9 mouse cellular contexts compared by ENCODE assay signal in the genomic region with DNA sequence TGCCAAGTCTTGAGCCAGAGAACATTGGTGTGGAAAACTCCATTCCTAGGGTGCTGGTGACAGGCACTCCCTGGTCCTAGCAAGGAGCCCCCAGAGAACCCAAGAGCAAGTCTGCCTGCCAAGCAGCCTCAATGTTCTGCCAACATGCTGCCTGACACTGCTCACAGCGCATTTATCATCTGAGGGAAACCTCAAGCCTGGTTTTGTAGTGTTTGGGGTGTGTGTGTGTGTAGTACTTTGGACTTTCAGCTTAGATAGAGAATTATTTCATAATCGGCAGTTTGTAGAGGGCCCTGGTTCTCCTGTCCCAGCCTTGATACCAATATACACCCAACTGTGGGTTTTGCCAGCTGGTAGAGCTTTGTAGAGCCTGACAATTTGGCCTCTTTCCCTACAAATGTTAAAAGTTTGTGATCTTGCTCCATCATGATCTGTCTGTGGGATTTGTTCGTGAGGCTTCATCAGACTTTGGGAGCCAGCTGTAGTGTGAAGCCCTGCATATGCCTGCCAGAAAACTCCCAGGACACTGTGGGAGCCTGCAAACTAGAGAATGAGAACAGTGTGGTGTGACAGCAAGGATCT.
DNase-seq lines count a peak whose midpoint lies in the region; ATAC-seq lines count a peak whose summit lies in the region.
"Had no signal": no experiment of that assay in that cellular context is flagged by ENCODE, and none has a peak within 500 bp of the region (broad histone marks: within the 10 kb centered on the region; RNA-seq: fewer than 3 reads in every experiment).

No protein-coding gene starts in this region.

- H3K4me1 ChIP-seq in intestine, embryonic 16.5 days (ENCODE audit: control insufficient read depth, insufficient read depth, low read length), result no peaks in the 10 kb centered on the region
- no peaks in the 10 kb centered on the region; the same call in 1 of the 2 replicates for H3K4me1 ChIP-seq in stomach, embryonic 16.5 days (ENCODE audit: control insufficient read depth, insufficient read depth, low read length)
- no peaks in the 10 kb centered on the region for H3K4me1 ChIP-seq in kidney, embryonic 15.5 days

- DNase-seq in adrenal gland, adult 2 months, result peak; percentile 63
- DNase-seq in adrenal gland, adult 18-20 months (ENCODE audit: low spot score in 2 of 2), result no peak
- DNase-seq in ovary, adult 18-20 months (ENCODE audit: low spot score), result peak; percentile 15
- no peak for DNase-seq in ovary, postnatal 10 days (ENCODE audit: low spot score)
- no peak for DNase-seq in urinary bladder, postnatal 10 days (ENCODE audit: low spot score)

- H3K27ac ChIP-seq in intestine, embryonic 16.5 days (ENCODE audit: low read length), result no peak overlapping the region
- H3K27ac ChIP-seq in stomach, embryonic 16.5 days (ENCODE audit: low read length), result peak overlapping the region; percentile 34; the same call in 1 of the 2 replicates
- H3K27ac ChIP-seq in kidney, embryonic 15.5 days, result no peak overlapping the region
- H3K27ac ChIP-seq: macrophage had no signal

- no peaks in the 10 kb centered on the region for H3K27me3 ChIP-seq in intestine, embryonic 16.5 days (replicated peaks; ENCODE audit: control insufficient read depth, insufficient read depth, low read length)
- H3K27me3 ChIP-seq in stomach, embryonic 16.5 days (ENCODE audit: control insufficient read depth, insufficient read depth, low read length), result no peaks in the 10 kb centered on the region
- no peaks in the 10 kb centered on the region for H3K27me3 ChIP-seq in kidney, embryonic 15.5 days

- WGBS in intestine, embryonic 16.5 days, result 71% methylated on average over 3 of the region's 3 CpGs
- WGBS in stomach, embryonic 16.5 days, result 66% methylated on average over 3 of the region's 3 CpGs
- 87% methylated on average over 3 of the region's 3 CpGs for WGBS in kidney, embryonic 15.5 days

- no peak overlapping the region for H3K4me3 ChIP-seq in intestine, embryonic 16.5 days (ENCODE audit: low read length)
- no peak overlapping the region for H3K4me3 ChIP-seq in stomach, embryonic 16.5 days (replicated peaks; ENCODE audit: low read length)
- H3K4me3 ChIP-seq in kidney, embryonic 15.5 days (replicated peaks), result no peak overlapping the region

- peak; percentile 66 for ATAC-seq in intestine, embryonic 16.5 days
- ATAC-seq in stomach, embryonic 16.5 days (ENCODE audit: insufficient read depth, low FRiP score), result no peak
- ATAC-seq in kidney, embryonic 15.5 days (replicated peaks; ENCODE audit: low FRiP score), result no peak

- no peaks in the 10 kb centered on the region for H3K36me3 ChIP-seq in intestine, embryonic 16.5 days (ENCODE audit: control insufficient read depth, insufficient read depth, low read length)
- H3K36me3 ChIP-seq in stomach, embryonic 16.5 days (ENCODE audit: control insufficient read depth, insufficient read depth, low read length), result no peaks in the 10 kb centered on the region
- H3K36me3 ChIP-seq in kidney, embryonic 15.5 days, result no peaks in the 10 kb centered on the region

- H3K4me2 ChIP-seq in intestine, embryonic 16.5 days (ENCODE audit: low read depth, low read length), result no peak overlapping the region
- no peak overlapping the region for H3K4me2 ChIP-seq in stomach, embryonic 16.5 days (ENCODE audit: low read depth, low read length)
- no peak overlapping the region for H3K4me2 ChIP-seq in kidney, embryonic 15.5 days

- H3K9ac ChIP-seq in intestine, embryonic 16.5 days (ENCODE audit: low read depth, low read length), result no peak overlapping the region
- no peak overlapping the region for H3K9ac ChIP-seq in stomach, embryonic 16.5 days (ENCODE audit: low read length)
- no peak overlapping the region for H3K9ac ChIP-seq in kidney, embryonic 15.5 days

- 0 out of 2 replicates have a peak, but pooled peaks cover 3% of the 10 kb centered on the region for H3K9me3 ChIP-seq in intestine, embryonic 16.5 days (ENCODE audit: control insufficient read depth, low read length)
- no peaks in the 10 kb centered on the region for H3K9me3 ChIP-seq in stomach, embryonic 16.5 days (replicated peaks; ENCODE audit: control insufficient read depth, low read length)
- H3K9me3 ChIP-seq in kidney, embryonic 15.5 days (replicated peaks), result no peaks in the 10 kb centered on the region

Comparison
In these comparisons a context has a peak if more than half of its experiments do, and no peak if none do; other contexts are left out.
1. DNase-seq: peak in adrenal gland, adult 2 months (single experiment) and ovary, adult 18-20 months (single experiment); none in adrenal gland, adult 18-20 months (0 of 2), ovary, postnatal 10 days (single experiment) and urinary bladder, postnatal 10 days (single experiment).